Mouse (Mus musculus) midbrain, embryonic 16.5 days (tissue): ENCODE results near the gene Zfp868. TPM values are rescaled to one million over a fixed set of nuclear protein-coding genes. Genes with fewer than 3 reads are reported as not detected.
"Not testable (repeated sequence)": the region's sequence is repeated elsewhere in the genome, so short reads cannot be mapped to it uniquely, and the experiment has no call there.

Source experiments
- ATAC-seq: fragments of 200-750 bp; cut with Nextera tagmentation; 2 replicates; pipeline ENCODE4 v1.8.0; 2017; ENCODE audit warnings: moderate TSS enrichment
- H3K27ac ChIP-seq: fragments of 300-500 bp; sonication (generic); 2 replicates; pipeline ENCODE4 v1.5.1; 2014; ENCODE audit warnings: mild to moderate bottlenecking, low read length, mixed read lengths
- H3K27me3 ChIP-seq: fragments of 300-500 bp; sonication (generic); 2 replicates; pipeline ENCODE4 v1.6.1; 2014; ENCODE audit warnings: low read depth, low read length, mixed read lengths; ENCODE audit not compliant: control insufficient read depth, insufficient read depth
- H3K36me3 ChIP-seq: fragments of 300-500 bp; sonication (generic); 2 replicates; pipeline ENCODE4 v1.6.1; 2014; ENCODE audit warnings: mild to moderate bottlenecking, low read length, moderate library complexity, mixed read lengths; ENCODE audit not compliant: control insufficient read depth, insufficient read depth
- H3K4me1 ChIP-seq: fragments of 300-500 bp; sonication (generic); 2 replicates; pipeline ENCODE4 v1.6.1; 2014; ENCODE audit warnings: mild to moderate bottlenecking, low read length, mixed read lengths; ENCODE audit not compliant: control insufficient read depth, insufficient read depth
- H3K4me2 ChIP-seq: fragments of 300-500 bp; sonication (generic); 2 replicates; pipeline ENCODE4 v1.6.1; 2014; ENCODE audit warnings: mild to moderate bottlenecking, low read length, mixed read lengths
- H3K4me3 ChIP-seq: fragments of 300-500 bp; sonication (generic); 2 replicates; pipeline ENCODE4 v1.5.1; 2014; ENCODE audit warnings: low read depth, mild to moderate bottlenecking, low read length, moderate library complexity, mixed read lengths
- H3K9ac ChIP-seq: fragments of 300-500 bp; sonication (generic); 2 replicates; pipeline ENCODE4 v1.6.1; 2014; ENCODE audit warnings: low read depth, low read length, mixed read lengths
- H3K9me3 ChIP-seq: fragments of 300-500 bp; sonication (generic); replicated peaks from 2 replicates; pipeline ENCODE4 v1.6.1; 2014; ENCODE audit warnings: mild to moderate bottlenecking, low read length, mixed read lengths; ENCODE audit not compliant: control insufficient read depth, poor library complexity, severe bottlenecking
- WGBS: fragments of 180-500 bp; shearing (Covaris S2); extraction: QIAGEN DNeasy Blood & Tissue Kit; methylation state at CpG from one replicate; pipeline ENCODE4 v1.1.7; 2014; 5-methylcytosine and 5-hydroxymethylcytosine counted together
- polyA plus RNA-seq: library from polyadenylated mRNA; unstranded; fragments of >200 nt; fragmentation: Nextera tagmentation; extraction: Ambion mirVana; gene quantifications from 2 replicates; pipeline ENCODE4 v1.2.1, GENCODE M21; 2015

The Zfp868 gene
- polyA plus RNA-seq, 1 experiment from 2014 or later: 37.9 TPM

- no peaks in the 10 kb centered on the region for H3K36me3 ChIP-seq
- no peaks in the 10 kb centered on the region for H3K27me3 ChIP-seq
- H3K4me1 ChIP-seq: no peaks in the 10 kb centered on the region
- no peaks in the 10 kb centered on the region for H3K9me3 ChIP-seq
- peak; percentile 90 for ATAC-seq
- H3K4me3 ChIP-seq: peak overlapping the region; percentile 50
- H3K27ac ChIP-seq: peak overlapping the region; percentile 59
- under 1% methylated on average over 54 of the region's 54 CpGs for WGBS
- H3K4me2 ChIP-seq: peak overlapping the region; percentile 73
- peak overlapping the region; percentile 83 for H3K9ac ChIP-seq
Measured at GRCm38 (mm10) chr8:69584611-69585202, 40.6 kb downstream of the Zfp868 start.

- H3K9me3 ChIP-seq, H3K4me1 ChIP-seq, H3K27ac ChIP-seq, H3K27me3 ChIP-seq, H3K36me3 ChIP-seq, ATAC-seq: not testable (repeated sequence)
- H3K4me2 ChIP-seq: peak overlapping the region; percentile 73
- H3K4me3 ChIP-seq: peak overlapping the region; percentile 50
- H3K9ac ChIP-seq: peak overlapping the region; percentile 83
- WGBS: 14% methylated on average over 7 of the region's 7 CpGs
Measured at GRCm38 (mm10) chr8:69584201-69584600, 41.1 kb downstream of the Zfp868 start.

Other genes with a start within 250 kb of the Zfp868 start
- gene Gm9495, start 172.0 kb downstream of the Zfp868 start, polyA plus RNA-seq: not detected in 2 replicates
- not detected in 2 replicates for gene Gm7697, start 102.6 kb downstream of the Zfp868 start, polyA plus RNA-seq
- gene Zfp964, start 28.9 kb upstream of the Zfp868 start, polyA plus RNA-seq: 2.5 TPM in 2 replicates
- 25.9 and 26.3 TPM in 2 replicates for gene Zfp869, start 85.2 kb upstream of the Zfp868 start, polyA plus RNA-seq
- 7.9 and 8.0 TPM in 2 replicates for gene Zfp963, start 124.4 kb upstream of the Zfp868 start, polyA plus RNA-seq
- 0.31 and 0.83 TPM in 2 replicates for gene Gm20422, start 149.3 kb upstream of the Zfp868 start, polyA plus RNA-seq
- gene Atp13a1, start 165.6 kb upstream of the Zfp868 start, polyA plus RNA-seq: 55.5 and 57.1 TPM in 2 replicates
- 38.8 and 44.3 TPM in 2 replicates for gene Zfp866, start 165.6 kb upstream of the Zfp868 start, polyA plus RNA-seq
- gene Gmip, start 183.1 kb upstream of the Zfp868 start, polyA plus RNA-seq: 40.3 and 42.1 TPM in 2 replicates
- gene Lpar2, start 196.9 kb upstream of the Zfp868 start, polyA plus RNA-seq: 0.69 and 0.88 TPM in 2 replicates
- gene Pbx4, start 206.9 kb upstream of the Zfp868 start, polyA plus RNA-seq: 58.9 and 65.7 TPM in 2 replicates